Mouse (Mus musculus) spleen, adult 18-20 months (tissue): ENCODE results near the gene Ccr1l1.
"Not testable (repeated sequence)": the region's sequence is repeated elsewhere in the genome, so short reads cannot be mapped to it uniquely, and the experiment has no call there.

Source experiments
- DNase-seq, 2 experiments: peaks; one replicate each; pipeline ENCODE4 v3.0.0; 2022; ENCODE audit warnings: mixed read lengths in 2 of 2

Ccr1l1 gene

DNA sequence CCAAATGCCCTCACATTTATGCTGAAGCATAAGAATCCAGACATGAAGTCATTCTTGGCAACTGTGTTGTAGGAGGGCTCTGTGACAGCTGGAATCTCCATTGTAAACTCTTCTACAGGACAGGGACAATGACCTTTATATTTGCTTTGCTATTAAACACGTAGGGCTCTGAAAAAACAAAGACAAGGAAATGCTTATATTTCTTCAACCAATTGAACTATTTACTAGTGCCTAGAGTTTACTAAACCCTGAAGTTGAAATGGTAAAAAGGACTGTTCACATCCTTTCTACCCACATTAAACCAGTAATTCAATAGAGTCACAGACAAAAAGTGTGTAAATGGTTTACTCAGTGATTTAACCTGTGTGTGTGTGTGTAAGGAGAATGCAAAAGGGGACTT lies at the start of gene Ccr1l1:
Gene Ccr1l1, minus strand, starts transcription at position 101 of the 400 bp plus-strand sequence.
- DNase-seq: no peak

DNA sequence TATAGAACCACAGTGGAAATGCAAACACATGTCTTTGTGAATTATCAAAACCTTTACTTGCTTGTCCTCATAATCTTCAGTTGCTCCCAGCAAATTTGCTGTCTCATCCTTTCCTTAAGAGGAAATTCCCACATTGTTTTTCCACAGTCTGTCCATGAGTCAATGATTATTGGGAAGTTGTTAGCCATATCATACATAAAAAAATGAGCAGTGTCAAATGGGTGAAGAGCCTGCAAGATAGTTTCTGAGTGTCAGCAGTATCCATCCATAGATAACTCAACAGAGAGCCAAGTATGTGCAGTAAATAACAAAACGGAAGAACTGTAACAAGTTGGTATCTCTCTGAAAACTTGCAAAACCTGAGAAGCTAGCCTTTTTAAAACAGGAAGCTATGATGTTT lies 43.5 kb upstream of the Ccr1l1 start, which contains the start of gene Ccr3:
Gene Ccr3, plus strand, starts transcription at position 301 of the 400 bp plus-strand sequence.
- DNase-seq: no peak

DNA sequence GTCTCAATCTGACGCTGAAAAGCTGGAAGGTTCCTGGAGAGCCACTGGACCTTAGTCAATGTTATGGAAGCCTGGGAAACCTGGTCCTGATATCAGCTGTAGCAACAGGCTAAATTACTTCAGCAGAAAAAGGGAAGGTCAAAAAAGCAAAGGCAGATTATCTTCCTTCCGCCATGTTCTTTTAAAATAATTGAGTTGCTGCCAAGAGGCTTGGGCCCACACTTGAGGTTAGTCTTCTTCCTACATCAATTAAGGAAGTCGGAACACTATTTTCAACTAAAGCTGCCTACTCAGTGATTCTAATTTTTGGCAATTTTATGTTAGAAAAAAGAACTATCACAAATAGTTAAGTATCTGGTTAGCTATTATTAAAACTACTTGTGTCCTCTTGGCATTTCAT lies 41.7 kb upstream of the Ccr1l1 start:
- DNase-seq: no peak

DNA sequence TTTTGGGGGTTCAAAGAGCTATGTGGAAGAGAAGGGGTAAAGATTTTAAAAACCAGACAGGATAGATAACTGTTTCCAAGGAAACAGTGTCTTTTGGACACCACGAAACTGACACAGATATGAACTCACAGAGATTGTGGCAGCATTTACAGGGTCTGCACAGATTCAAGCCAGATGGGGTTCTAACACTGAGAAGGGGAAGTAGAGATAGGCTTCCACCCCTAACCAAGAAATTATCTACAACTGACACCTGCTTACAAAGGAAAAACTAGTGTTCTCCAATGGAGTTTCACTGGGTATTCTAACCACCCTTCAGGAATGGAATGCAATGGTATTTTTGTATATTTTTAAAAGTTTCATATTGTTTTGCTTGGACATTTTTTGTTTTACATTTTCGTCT lies 37.8 kb upstream of the Ccr1l1 start:
- no peak for DNase-seq

- DNase-seq: no peak
Measured at GRCm38 (mm10) chr9:124014985-124015652, 36.9 kb upstream of the Ccr1l1 start.

GRCm38 (mm10) chr9:124013270-124013669 lies 35.1 kb upstream of the Ccr1l1 start:
- no peak for DNase-seq

DNA sequence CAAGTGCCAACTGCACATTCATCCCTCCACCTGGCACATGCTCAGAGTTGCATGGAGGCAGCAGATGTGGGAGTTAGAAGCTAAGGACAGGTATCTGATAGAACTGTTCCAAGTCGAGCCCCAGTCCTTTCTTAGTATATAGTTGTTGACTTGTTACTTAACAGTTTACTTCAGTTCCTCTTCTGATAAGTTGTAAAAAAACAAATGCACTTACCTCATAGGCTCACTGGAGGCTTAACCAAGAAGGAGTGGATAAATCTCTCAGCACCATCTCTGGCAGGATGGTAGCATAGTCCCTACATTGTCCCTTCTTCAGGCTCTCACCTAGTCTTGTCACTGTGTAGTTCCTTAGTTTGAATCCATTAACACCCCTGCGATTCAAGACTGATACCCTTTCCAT lies 34.5 kb upstream of the Ccr1l1 start:
- no peak for DNase-seq

DNA sequence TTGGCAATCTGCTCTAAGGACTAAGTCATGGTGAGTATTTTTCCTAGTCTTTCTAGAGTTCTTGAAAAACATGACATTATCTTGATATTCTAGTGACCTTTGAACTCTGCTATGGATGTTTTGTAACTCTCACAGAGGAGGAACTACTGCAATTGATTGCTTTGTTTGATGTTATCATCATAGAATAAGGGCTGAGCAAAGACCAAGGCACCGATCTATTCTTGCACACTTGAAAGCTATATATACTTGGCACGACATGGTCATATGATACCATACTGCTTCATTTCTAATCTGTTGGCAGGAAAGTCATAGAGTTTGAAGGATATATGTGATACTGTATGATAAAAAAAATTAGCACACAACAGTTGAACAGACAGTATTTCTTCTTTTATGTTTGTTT lies 21.6 kb upstream of the Ccr1l1 start:
- no peak for DNase-seq

GRCm38 (mm10) chr9:123997719-123998118 lies 19.5 kb upstream of the Ccr1l1 start:
- no peak for DNase-seq

DNA sequence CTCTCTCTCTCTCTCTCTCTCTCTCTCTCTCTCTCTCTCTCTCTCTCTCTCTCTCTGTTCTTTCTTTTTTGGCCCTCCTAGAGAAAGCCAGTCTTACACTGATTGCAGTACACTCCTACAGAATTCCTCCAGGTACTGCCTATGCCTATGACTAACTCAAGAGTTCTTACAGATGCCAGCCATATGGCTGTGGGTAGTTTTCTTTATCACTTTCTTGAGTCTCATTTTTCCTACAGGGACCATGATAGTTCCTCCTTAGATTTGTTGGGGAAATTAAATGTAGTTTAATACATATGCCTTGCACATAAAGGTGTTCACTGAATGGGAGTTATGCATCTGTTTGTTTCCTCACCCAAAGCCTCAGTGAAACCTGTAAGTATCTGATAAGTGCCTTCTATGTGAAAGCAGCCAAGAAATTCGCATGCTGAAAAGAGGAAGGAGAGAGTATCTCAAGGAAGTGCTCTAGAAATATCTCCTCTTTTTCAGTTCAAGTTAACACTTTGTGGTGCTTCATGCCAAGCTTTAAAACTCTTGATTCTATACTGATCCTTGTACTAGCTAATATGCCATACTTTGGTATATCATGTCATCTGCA lies 13.2 kb upstream of the Ccr1l1 start:
- no peak for DNase-seq

GRCm38 (mm10) chr9:123989671-123990070 lies 11.5 kb upstream of the Ccr1l1 start:
- no peak for DNase-seq

DNA sequence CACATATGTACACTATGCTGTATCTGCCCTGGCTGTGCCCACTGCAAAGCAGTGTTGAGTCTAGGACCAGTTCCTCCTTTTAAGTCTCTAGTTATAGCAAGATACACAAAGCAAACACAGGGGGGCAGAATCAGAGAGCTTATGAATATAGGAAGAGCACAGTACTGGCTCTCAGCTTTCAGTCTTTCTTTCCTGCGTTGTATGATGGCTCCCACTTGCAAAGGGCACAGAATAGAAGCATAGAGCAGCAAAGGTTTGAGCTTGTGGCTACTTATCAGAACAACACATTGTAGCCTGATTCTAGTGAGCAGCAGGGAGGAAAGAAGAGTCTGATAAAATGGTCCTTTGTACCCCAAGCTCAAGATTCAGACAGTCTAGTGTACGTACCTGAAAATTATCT lies 8.0 kb upstream of the Ccr1l1 start:
- DNase-seq: no peak

DNA sequence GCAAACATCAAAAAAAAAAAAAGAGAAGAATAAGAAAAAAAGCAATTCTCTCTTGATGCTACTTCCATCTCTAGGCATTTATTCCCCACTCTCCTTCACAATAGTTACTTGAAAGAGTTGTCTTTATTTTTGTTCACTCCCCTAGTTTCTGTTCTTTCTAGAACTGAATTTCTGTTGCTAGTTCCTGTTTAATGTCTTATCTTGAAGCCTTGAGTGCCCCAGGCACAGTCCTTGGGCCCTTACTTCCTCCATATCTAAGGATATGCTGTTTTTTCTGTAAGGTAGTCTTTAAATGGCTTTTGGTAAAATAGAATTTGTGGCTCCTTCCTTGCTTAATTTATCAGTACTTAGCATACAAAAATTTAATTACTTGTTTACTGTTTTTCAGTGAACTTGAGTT lies 6.7 kb upstream of the Ccr1l1 start:
- no peak for DNase-seq

- no peak for DNase-seq
Measured at GRCm38 (mm10) chr9:123982720-123983119, 4.5 kb upstream of the Ccr1l1 start.

GRCm38 (mm10) chr9:123981909-123982308 lies 3.7 kb upstream of the Ccr1l1 start:
- no peak for DNase-seq

DNA sequence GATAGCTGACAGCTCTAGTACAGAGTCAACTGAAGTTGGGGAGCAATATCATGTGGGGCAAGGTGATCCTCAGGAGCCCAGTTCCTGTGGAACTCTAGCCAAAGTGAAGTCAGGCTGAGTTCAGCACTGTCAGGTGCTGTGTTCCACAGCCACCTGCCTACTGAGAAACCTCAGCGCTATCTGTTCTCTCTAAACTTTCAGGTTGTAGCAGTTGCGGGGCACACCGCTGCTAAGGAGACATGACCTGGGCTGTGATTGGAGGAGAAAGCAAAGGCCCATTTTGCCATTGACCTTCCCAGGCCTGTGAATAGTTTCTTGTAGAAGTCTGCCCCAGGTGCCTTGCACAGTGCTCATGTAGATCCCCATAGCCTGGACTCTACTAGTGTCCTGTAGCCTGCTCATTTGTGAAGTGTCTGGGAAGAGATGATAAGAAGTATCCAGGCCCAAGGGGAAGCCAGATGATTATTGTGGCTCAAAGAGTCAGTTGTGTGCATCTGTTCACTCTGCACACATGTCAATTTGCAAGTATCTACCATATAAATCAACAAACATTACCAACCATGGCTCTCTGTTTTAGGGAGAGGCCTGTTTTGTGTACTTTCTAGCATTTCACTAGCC lies 2.8 kb upstream of the Ccr1l1 start:
- not testable (repeated sequence) for DNase-seq

- no peak for DNase-seq
Measured at GRCm38 (mm10) chr9:123976876-123977663, 1.1 kb downstream of the Ccr1l1 start.

DNA sequence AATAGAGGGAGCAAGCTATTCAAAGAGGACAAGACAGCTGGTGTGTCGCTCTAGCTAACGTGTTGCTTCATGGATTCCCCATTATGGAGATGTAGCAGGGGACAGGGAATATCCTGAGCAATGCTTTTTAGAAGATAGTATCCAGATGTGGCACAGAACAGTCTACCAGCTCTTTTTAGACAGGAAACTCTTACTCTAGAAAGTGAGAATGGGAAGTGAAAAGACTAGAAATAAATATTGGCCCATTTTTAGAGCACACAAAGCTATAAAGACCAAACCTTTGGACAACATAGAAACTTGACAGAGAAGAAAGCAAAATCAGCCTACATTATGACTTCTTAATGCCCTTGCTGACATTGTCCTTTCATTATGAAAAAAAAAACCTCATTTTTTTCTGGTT lies 2.6 kb downstream of the Ccr1l1 start:
- DNase-seq: no peak

GRCm38 (mm10) chr9:123968290-123968912 lies 9.8 kb downstream of the Ccr1l1 start, which contains the start of gene Ccr1:
Ccr1 (minus strand) TSS chr9:123968692.
- no peak for DNase-seq

GRCm38 (mm10) chr9:123966858-123967495 lies 11.2 kb downstream of the Ccr1l1 start:
- not testable (repeated sequence) for DNase-seq

DNA sequence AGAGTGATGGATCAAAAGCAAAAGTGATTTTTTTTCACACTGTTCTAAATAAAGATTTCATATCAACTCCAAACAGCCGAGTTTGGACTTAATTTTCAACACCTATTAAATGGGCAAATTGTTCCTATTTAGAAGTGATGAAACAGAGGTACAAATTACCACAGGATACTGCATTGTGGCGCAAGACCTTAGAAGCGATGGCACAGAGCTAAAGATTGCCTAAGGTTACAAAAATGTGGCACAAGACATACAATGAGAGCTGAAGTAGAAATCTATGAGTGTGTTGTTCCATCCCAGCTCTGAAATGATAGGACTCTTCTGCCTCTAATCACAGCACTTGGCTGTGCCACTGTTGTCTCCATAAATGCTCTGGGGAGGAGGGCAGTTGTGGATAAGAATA lies 13.4 kb downstream of the Ccr1l1 start:
- DNase-seq: no peak

- no peak for DNase-seq
Measured at GRCm38 (mm10) chr9:123960161-123960560, 18.0 kb downstream of the Ccr1l1 start.
